In the genomic region with DNA sequence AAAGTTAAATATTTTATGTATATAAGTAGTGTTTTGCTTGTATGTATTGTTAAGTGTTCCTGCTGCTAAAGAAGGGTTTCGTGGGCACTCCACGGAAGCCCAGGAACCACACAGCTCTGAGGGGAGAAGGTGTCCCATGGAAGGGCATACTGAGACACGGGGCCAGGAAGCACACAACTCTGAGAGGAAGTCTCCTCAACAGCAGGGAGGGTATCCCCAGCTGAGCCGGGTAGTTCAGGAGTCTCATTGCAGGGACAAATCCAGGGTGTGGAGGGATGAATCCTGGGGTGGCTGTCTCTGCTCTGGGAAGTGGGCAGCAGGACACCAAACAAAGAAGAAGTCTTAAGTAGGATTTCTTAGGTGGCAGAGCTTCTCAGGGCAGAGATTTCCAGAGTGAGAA, we compare ENCODE assay signal across 8 mouse cellular contexts. TPM values are rescaled to one million over a fixed set of nuclear protein-coding genes. Genes with fewer than 3 reads are reported as not detected.
DNase-seq lines count a peak whose midpoint lies in the region; ATAC-seq and TF ChIP-seq lines count a peak whose summit lies in the region.

No protein-coding gene starts in this region.

- peak overlapping the region; percentile 82 for H3K4me2 ChIP-seq in kidney, embryonic 15.5 days
- peak overlapping the region; percentile 79 for H3K4me2 ChIP-seq in heart, postnatal 0 days (ENCODE audit: low read depth, low read length)
- peak overlapping the region; percentile 83 for H3K4me2 ChIP-seq in midbrain, embryonic 11.5 days

- peak overlapping the region; percentile 83 for H3K4me3 ChIP-seq in kidney, embryonic 15.5 days (replicated peaks)
- H3K4me3 ChIP-seq in heart, postnatal 0 days (ENCODE audit: low read depth, low read length) = peak overlapping the region; percentile 94
- H3K4me3 ChIP-seq in midbrain, embryonic 11.5 days (ENCODE audit: low read depth, low read length) = peak overlapping the region; percentile 80

- peak overlapping the region; percentile 95 for H3K27ac ChIP-seq in kidney, embryonic 15.5 days
- H3K27ac ChIP-seq in heart, postnatal 0 days (ENCODE audit: low read depth) = peak overlapping the region; percentile 87
- no peak overlapping the region for H3K27ac ChIP-seq in midbrain, embryonic 11.5 days (ENCODE audit: low read depth, low read length)

- no peak for DNase-seq in kidney, adult 9 months
- DNase-seq in T-cell, adult 2 months (ENCODE audit: low spot score) = peak; percentile 3
- DNase-seq in heart, postnatal 0 days (ENCODE audit: low spot score) = no peak
- DNase-seq in midbrain, embryonic 11.5 days (ENCODE audit: low spot score, missing footprints) = no peak
- no peak for DNase-seq in layer of hippocampus, postnatal 10 days (ENCODE audit: low spot score in 2 of 2)
- no peak for DNase-seq in gastrocnemius, adult 8-10 months (ENCODE audit: low spot score in 2 of 2)
- DNase-seq in natural killer cell, adult 2 months (ENCODE audit: low spot score in 2 of 2) = no peak

- H3K36me3 ChIP-seq in kidney, embryonic 15.5 days = peaks cover 13% of the 10 kb centered on the region
- H3K36me3 ChIP-seq in heart, postnatal 0 days (replicated peaks; ENCODE audit: control insufficient read depth, insufficient read depth, low read length) = 0 out of 2 replicates have a peak, but pooled peaks cover 7% of the 10 kb centered on the region
- no peaks in the 10 kb centered on the region for H3K36me3 ChIP-seq in midbrain, embryonic 11.5 days (ENCODE audit: control insufficient read depth, insufficient read depth, low read length)

- WGBS in kidney, embryonic 15.5 days = 18% methylated on average over 4 of the region's 4 CpGs
- 5% methylated on average over 4 of the region's 4 CpGs for WGBS in heart, postnatal 0 days
- 15% methylated on average over 4 of the region's 4 CpGs for WGBS in midbrain, embryonic 11.5 days

- peak overlapping the region; percentile 82 for H3K9ac ChIP-seq in kidney, embryonic 15.5 days
- H3K9ac ChIP-seq in heart, postnatal 0 days (replicated peaks; ENCODE audit: low read depth, low read length) = peak overlapping the region; percentile 87
- H3K9ac ChIP-seq in midbrain, embryonic 11.5 days (ENCODE audit: low read length) = peak overlapping the region; percentile 93

- H3K9me3 ChIP-seq in kidney, embryonic 15.5 days (replicated peaks) = no peaks in the 10 kb centered on the region
- H3K9me3 ChIP-seq in heart, postnatal 0 days (replicated peaks; ENCODE audit: control insufficient read depth, low read length) = no peaks in the 10 kb centered on the region
- no peaks in the 10 kb centered on the region for H3K9me3 ChIP-seq in midbrain, embryonic 11.5 days (ENCODE audit: control insufficient read depth, low read length)

- no peak for TF ChIP-seq CTCF in heart, postnatal 0 days (IDR thresholded peaks at IDR 0.05; ENCODE audit: low read depth)

- peaks cover 22% of the 10 kb centered on the region for H3K4me1 ChIP-seq in kidney, embryonic 15.5 days
- peaks cover 27% of the 10 kb centered on the region for H3K4me1 ChIP-seq in heart, postnatal 0 days (ENCODE audit: control insufficient read depth, insufficient read depth)
- H3K4me1 ChIP-seq in midbrain, embryonic 11.5 days (ENCODE audit: control insufficient read depth, insufficient read depth, low read length) = peaks cover 14% of the 10 kb centered on the region

- no peak for TF ChIP-seq EP300 in heart, postnatal 0 days (IDR thresholded peaks at IDR 0.05; ENCODE audit: low read depth)

- no peaks in the 10 kb centered on the region for H3K27me3 ChIP-seq in kidney, embryonic 15.5 days
- no peaks in the 10 kb centered on the region for H3K27me3 ChIP-seq in heart, postnatal 0 days (ENCODE audit: control insufficient read depth, insufficient read depth, low read length)
- no peaks in the 10 kb centered on the region for H3K27me3 ChIP-seq in midbrain, embryonic 11.5 days (ENCODE audit: control insufficient read depth, insufficient read depth, low read length)

- ATAC-seq in kidney, embryonic 15.5 days (replicated peaks; ENCODE audit: low FRiP score) = no peak
- no peak for ATAC-seq in heart, postnatal 0 days (ENCODE audit: insufficient read depth, low read depth)
- ATAC-seq in midbrain, embryonic 11.5 days (ENCODE audit: low FRiP score) = no peak

RNA-seq across cellular contexts. Expression of gene Dynlrb1, which starts 0.9 kb away (rescaled TPM):
- 371 and 388 TPM in 2 replicates for polyA plus RNA-seq in kidney, embryonic 15.5 days (2015; fragmentation: Nextera tagmentation; extraction: Ambion mirVana)
- total RNA-seq in heart, postnatal 0 days (2014; rRNA removed; ENCODE audit: low replicate concordance) = 159 and 215 TPM in 2 replicates
- polyA plus RNA-seq in heart, postnatal 0 days (2015; fragmentation: Nextera tagmentation; extraction: Ambion mirVana) = 423 and 444 TPM in 2 replicates
- 495 and 519 TPM in 2 replicates for polyA plus RNA-seq in midbrain, embryonic 11.5 days (2014; fragmentation: Nextera tagmentation; extraction: Ambion mirVana)
- 100 to 1,000 TPM; 360 to 414 TPM for total RNA-seq in layer of hippocampus, postnatal 10 days (2021)
- total RNA-seq in gastrocnemius, adult 8-10 months (2022) = 100 to 1,000 TPM in 2 of 4 experiments, 10 to 100 TPM in 2; 67.9 to 107 (median 89.1) TPM

RNA-seq across cellular contexts. Expression of gene Map1lc3a, which starts 38.8 kb away (rescaled TPM):
- 136 and 154 TPM in 2 replicates for polyA plus RNA-seq in kidney, embryonic 15.5 days (2015; fragmentation: Nextera tagmentation; extraction: Ambion mirVana)
- 673 and 815 TPM in 2 replicates for total RNA-seq in heart, postnatal 0 days (2014; rRNA removed; ENCODE audit: low replicate concordance)
- 946 and 987 TPM in 2 replicates for polyA plus RNA-seq in heart, postnatal 0 days (2015; fragmentation: Nextera tagmentation; extraction: Ambion mirVana)
- polyA plus RNA-seq in midbrain, embryonic 11.5 days (2014; fragmentation: Nextera tagmentation; extraction: Ambion mirVana) = 118 and 130 TPM in 2 replicates
- 100 to 1,000 TPM; 416 to 434 TPM for total RNA-seq in layer of hippocampus, postnatal 10 days (2021)
- 100 to 1,000 TPM; 218 to 307 (median 227) TPM for total RNA-seq in gastrocnemius, adult 8-10 months (2022)
